Mouse (Mus musculus) liver, embryonic 14.5 days (tissue): ENCODE data around the gene Fzd10. TPM values are rescaled to one million over a fixed set of nuclear protein-coding genes. Genes with fewer than 3 reads are reported as not detected.

Experiments used
- ATAC-seq: fragments of 200-750 bp; cut with Nextera tagmentation; 2 replicates; pipeline ENCODE4 v1.8.0; 2017; ENCODE audit warnings: moderate number of reproducible peaks, mild to moderate bottlenecking, moderate library complexity; ENCODE audit not compliant: insufficient read depth
- DNase-seq, 3 experiments: peaks; one replicate each; pipeline ENCODE4 v3.0.0-alpha.2; 2012 to 2013; ENCODE audit warnings: low read depth in 3 of 3, low spot score in 3 of 3
- H3K27ac ChIP-seq: fragments of 300-500 bp; sonication (generic); 2 replicates; pipeline ENCODE4 v1.5.1; 2014; ENCODE audit warnings: moderate library complexity, mild to moderate bottlenecking, control low read depth, inconsistent platforms
- H3K27me3 ChIP-seq: fragments of 300-500 bp; sonication (generic); 2 replicates; pipeline ENCODE4 v1.6.1; 2014; ENCODE audit warnings: mild to moderate bottlenecking, low read length, moderate library complexity; ENCODE audit not compliant: control insufficient read depth, insufficient read depth
- H3K36me3 ChIP-seq: fragments of 300-500 bp; sonication (generic); replicated peaks from 2 replicates; pipeline ENCODE4 v1.6.1; 2014; ENCODE audit warnings: low read depth; ENCODE audit not compliant: control insufficient read depth, insufficient read depth
- H3K4me1 ChIP-seq, 2 experiments: fragments of 200-500 bp in 1 of 2; fragments of 300-500 bp in 1 of 2; sonication (generic) in 1 of 2; replicated peaks; 2 replicates each; pipeline ENCODE4 v1.6.1; 2012 to 2014; ENCODE audit warnings: antibody characterized with exemption in 1 of 2, inconsistent platforms in 1 of 2, low read length in 1 of 2; ENCODE audit not compliant: control insufficient read depth in 2 of 2, insufficient read depth in 2 of 2
- H3K4me2 ChIP-seq: fragments of 300-500 bp; sonication (generic); 2 replicates; pipeline ENCODE4 v1.6.1; 2014; ENCODE audit warnings: low read depth, mild to moderate bottlenecking, control low read depth, moderate library complexity
- H3K4me3 ChIP-seq, 2 experiments: fragments of 200-500 bp in 1 of 2; fragments of 300-500 bp in 1 of 2; sonication (generic) in 1 of 2; 2 replicates each; pipeline ENCODE4 v1.5.1; 2012 to 2014; ENCODE audit warnings: low read depth in 2 of 2, low read length in 2 of 2, mild to moderate bottlenecking in 2 of 2, control low read depth in 1 of 2, inconsistent platforms in 1 of 2, moderate library complexity in 1 of 2; ENCODE audit not compliant: insufficient read depth in 1 of 2
- H3K9ac ChIP-seq: fragments of 300-500 bp; sonication (generic); replicated peaks from 2 replicates; pipeline ENCODE4 v1.6.1; 2014; ENCODE audit warnings: mild to moderate bottlenecking, control low read depth, moderate library complexity
- H3K9me3 ChIP-seq: fragments of 300-500 bp; sonication (generic); 2 replicates; pipeline ENCODE4 v1.6.1; 2016; ENCODE audit warnings: low read length, mixed read lengths; ENCODE audit not compliant: control insufficient read depth
- CTCF ChIP-seq: IDR thresholded peaks from 2 replicates; pipeline ENCODE4 v1.5.1; 2016; ENCODE audit warnings: antibody characterized with exemption, low read depth, control low read depth
- EP300 ChIP-seq: IDR thresholded peaks from 2 replicates; pipeline ENCODE4 v1.6.1; 2016; ENCODE audit warnings: antibody characterized with exemption, low read depth
- WGBS: fragments of 180-500 bp; shearing (Covaris S2); extraction: QIAGEN DNeasy Blood & Tissue Kit; methylation state at CpG from one replicate; pipeline ENCODE4 v1.1.7; 2014; ENCODE audit not compliant: insufficient replicate concordance; 5-methylcytosine and 5-hydroxymethylcytosine counted together
- polyA plus RNA-seq, 2 experiments: library from polyadenylated mRNA; depleted of rRNA in 1 of 2; stranded (reverse) in 1 of 2; unstranded in 1 of 2; fragments of >200 nt; fragmentation: Nextera tagmentation in 1 of 2; extraction: Ambion mirVana in 1 of 2; gene quantifications; 2 replicates each; pipeline versions ENCODE4 v1.2.1 to v1.2.3; 2012 to 2014

Gene Fzd10
- polyA plus RNA-seq, 2 experiments: 0.02 TPM; not detected in 1

DNA sequence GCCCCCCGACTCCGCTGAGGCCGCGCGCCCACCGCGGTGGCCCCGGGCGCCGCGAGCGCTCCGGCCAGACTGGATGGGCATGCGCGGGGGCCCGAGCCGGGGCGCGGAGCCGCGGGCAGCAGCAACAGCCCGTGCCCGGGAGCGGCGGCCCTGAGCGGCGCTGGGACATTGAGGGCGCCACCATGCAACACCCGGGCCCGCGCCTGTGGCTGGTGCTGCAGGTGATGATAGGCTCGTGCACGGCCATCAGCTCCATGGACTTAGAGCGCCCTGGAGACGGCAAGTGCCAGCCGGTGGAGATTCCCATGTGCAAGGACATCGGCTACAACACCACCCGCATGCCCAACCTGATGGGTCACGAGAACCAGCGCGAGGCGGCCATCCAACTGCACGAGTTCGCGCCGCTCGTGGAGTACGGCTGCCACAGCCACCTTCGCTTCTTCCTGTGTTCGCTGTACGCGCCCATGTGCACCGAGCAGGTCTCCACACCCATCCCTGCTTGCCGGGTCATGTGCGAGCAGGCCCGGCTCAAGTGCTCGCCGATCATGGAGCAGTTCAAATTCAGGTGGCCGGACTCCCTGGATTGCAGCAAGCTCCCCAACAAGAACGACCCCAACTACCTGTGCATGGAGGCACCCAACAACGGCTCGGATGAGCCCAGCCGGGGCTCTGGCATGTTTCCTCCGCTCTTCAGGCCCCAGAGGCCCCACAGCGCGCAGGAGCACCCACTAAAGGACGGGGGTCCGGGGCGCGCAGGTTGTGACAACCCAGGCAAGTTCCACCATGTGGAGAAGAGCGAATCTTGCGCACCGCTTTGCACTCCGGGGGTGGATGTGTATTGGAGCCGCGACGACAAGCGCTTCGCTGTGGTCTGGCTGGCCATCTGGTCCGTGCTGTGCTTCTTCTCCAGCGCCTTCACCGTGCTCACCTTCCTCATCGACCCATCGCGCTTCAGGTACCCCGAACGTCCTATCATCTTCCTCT lies 684 bp downstream of the Fzd10 start:
- DNase-seq (no peak), ATAC-seq (no peak)
- under 1% methylated on average over 87 of the region's 87 CpGs for WGBS
- no peak for TF ChIP-seq EP300
- TF ChIP-seq CTCF: no peak
- H3K4me2 ChIP-seq: peak overlapping the region; percentile 50
- H3K9ac ChIP-seq: no peak overlapping the region
- H3K27me3 ChIP-seq: peaks cover 59% of the 10 kb centered on the region
- H3K27ac ChIP-seq: no peak overlapping the region
- H3K9me3 ChIP-seq: no peaks in the 10 kb centered on the region
- no peaks in the 10 kb centered on the region for H3K36me3 ChIP-seq
- no peaks in the 10 kb centered on the region for H3K4me1 ChIP-seq
- H3K4me3 ChIP-seq: peak overlapping the region; percentile 20 to 48; a peak in 3 of 4 replicates

DNA sequence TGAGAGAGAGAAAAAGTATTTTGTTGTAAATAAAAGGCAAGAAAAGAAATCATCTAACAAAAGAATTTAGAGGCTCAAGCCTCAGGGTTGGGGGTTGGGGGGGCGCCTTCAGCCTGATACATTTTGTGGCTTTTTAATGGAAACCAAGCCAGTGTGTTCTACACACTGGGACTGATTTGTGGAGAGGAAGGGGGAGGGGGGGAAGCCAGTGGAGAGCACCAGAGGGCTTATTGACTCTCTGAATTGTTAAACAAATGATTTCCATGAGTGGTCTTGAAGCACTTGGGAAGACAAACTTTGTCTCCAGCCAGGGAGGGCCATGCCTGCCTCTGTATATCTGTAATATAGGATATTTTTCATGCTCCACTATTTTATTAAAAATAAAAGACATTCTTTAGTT lies 3.0 kb downstream of the Fzd10 start:
- Histone ChIP-seq H3K4me3 (no peak overlapping the region), H3K9me3 (no peaks in the 10 kb centered on the region), H3K27me3 (peaks cover 37% of the 10 kb centered on the region), H3K4me2 (no peak overlapping the region), H3K9ac (no peak overlapping the region), H3K4me1 (no peaks in the 10 kb centered on the region), H3K36me3 (no peaks in the 10 kb centered on the region), H3K27ac (no peak overlapping the region)
- 52% methylated on average over 1 of the region's 1 CpGs for WGBS
- no peak for DNase-seq
- TF ChIP-seq CTCF (no peak), EP300 (no peak)
- ATAC-seq: no peak

DNA sequence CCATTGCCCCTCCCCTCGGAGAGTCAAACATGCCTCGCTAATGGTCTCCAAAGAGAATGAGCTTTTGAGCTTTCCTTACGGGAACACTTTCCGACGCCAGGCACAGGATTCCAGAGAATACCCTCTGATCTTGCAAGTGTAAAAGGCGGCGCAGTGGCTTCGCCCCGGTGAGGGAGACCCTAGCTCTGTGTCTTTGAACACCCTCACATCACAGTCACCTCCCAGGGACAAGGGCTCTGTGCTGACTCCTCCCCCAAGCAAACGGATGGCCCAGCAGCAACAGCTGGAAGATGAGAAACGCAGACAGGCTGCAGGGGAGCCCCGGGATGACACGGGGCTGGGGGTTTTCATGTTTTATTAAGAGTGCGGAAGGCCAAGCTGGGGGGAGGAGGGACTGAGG lies 6.0 kb downstream of the Fzd10 start:
- WGBS: 22% methylated on average over 14 of the region's 14 CpGs
- Histone ChIP-seq H3K27ac (no peak overlapping the region), H3K9me3 (no peaks in the 10 kb centered on the region), H3K36me3 (no peaks in the 10 kb centered on the region), H3K9ac (no peak overlapping the region), H3K4me1 (no peaks in the 10 kb centered on the region), H3K4me2 (no peak overlapping the region), H3K4me3 (no peak overlapping the region), H3K27me3 (peaks cover 8% of the 10 kb centered on the region)
- DNase-seq (no peak), ATAC-seq (no peak)
- no peak for TF ChIP-seq CTCF
- no peak for TF ChIP-seq EP300

DNA sequence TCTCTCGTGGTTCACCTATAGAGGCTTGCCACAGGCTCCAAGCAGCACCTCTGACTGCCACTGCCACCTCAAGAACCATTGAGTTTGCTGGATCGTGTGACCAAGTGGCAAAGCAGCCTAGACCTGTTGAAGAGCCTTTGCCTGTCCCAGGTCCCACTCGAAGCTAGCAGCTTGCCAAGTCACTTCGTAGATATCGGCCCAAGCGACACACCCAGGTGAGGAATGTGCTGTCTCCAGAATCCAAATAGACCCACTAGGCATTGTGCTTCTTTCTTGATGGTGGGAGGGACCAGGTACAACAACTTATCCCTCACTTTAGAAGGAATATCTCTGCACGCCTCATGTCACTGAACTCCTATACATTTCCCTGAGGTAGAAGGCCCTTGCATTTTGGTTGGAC lies 8.4 kb downstream of the Fzd10 start:
- Histone ChIP-seq H3K36me3 (no peaks in the 10 kb centered on the region), H3K27ac (no peak overlapping the region), H3K4me3 (no peak overlapping the region), H3K27me3 (no peaks in the 10 kb centered on the region; the same call in 1 of the 2 replicates), H3K9me3 (no peaks in the 10 kb centered on the region), H3K4me1 (no peaks in the 10 kb centered on the region), H3K9ac (no peak overlapping the region), H3K4me2 (no peak overlapping the region)
- ATAC-seq: no peak
- 68% methylated on average over 7 of the region's 7 CpGs for WGBS
- no peak for DNase-seq
- TF ChIP-seq CTCF (no peak), EP300 (no peak)

- no peaks in the 10 kb centered on the region for H3K36me3 ChIP-seq
- WGBS: 2% methylated on average over 9 of the region's 9 CpGs
- ATAC-seq (peak; percentile 28; the same call in 1 of the 2 replicates), DNase-seq (peak in 1 of 3 experiments; percentile 2)
- H3K4me1 ChIP-seq: no peaks in the 10 kb centered on the region
- TF ChIP-seq CTCF (no peak), EP300 (no peak)
- no peak overlapping the region for H3K27ac ChIP-seq
- H3K4me3 ChIP-seq: no peak overlapping the region
- no peak overlapping the region for H3K4me2 ChIP-seq
- H3K9me3 ChIP-seq: no peaks in the 10 kb centered on the region
- no peak overlapping the region for H3K9ac ChIP-seq
- H3K27me3 ChIP-seq: no peaks in the 10 kb centered on the region
Measured at GRCm38 (mm10) chr5:128617621-128618020, 17.0 kb downstream of the Fzd10 start.
